Mouse (Mus musculus): ENCODE measurements around the gene 1700056E22Rik.

1700056E22Rik gene

GRCm38 (mm10) chr1:184019042-184019721, 14.9 kb downstream of the 1700056E22Rik start:
- DNase-seq, result no peak

GRCm38 (mm10) chr1:184017606-184018005, 16.5 kb downstream of the 1700056E22Rik start:
- DNase-seq, result no peak

- DNase-seq, result no peak
These were observed 17.9 kb downstream of the 1700056E22Rik start for GRCm38 (mm10) chr1:184015995-184016730.

- DNase-seq, result peak in 1 of 2 experiments; percentile 58
These were observed 20.0 kb downstream of the 1700056E22Rik start for GRCm38 (mm10) chr1:184014091-184014490.

- no peak for DNase-seq
These were observed 21.0 kb downstream of the 1700056E22Rik start, which contains the start of gene Dusp10 for GRCm38 (mm10) chr1:184013106-184013505. TSS of gene Dusp10 (plus strand) at chr1:184013302.

GRCm38 (mm10) chr1:184011311-184011710, 22.8 kb downstream of the 1700056E22Rik start:
- no peak for DNase-seq

GRCm38 (mm10) chr1:184006086-184006485, 28.0 kb downstream of the 1700056E22Rik start:
- peak in 1 of 2 experiments; percentile 50 for DNase-seq

GRCm38 (mm10) chr1:184005315-184006058, 28.6 kb downstream of the 1700056E22Rik start:
- DNase-seq, result peak; percentile 79 to 88

GRCm38 (mm10) chr1:184004311-184004710, 29.8 kb downstream of the 1700056E22Rik start:
- DNase-seq, result no peak

- no peak for DNase-seq
These were observed 31.6 kb downstream of the 1700056E22Rik start for GRCm38 (mm10) chr1:184002470-184002869.

GRCm38 (mm10) chr1:183997207-183997606, 36.9 kb downstream of the 1700056E22Rik start:
- DNase-seq, result no peak

GRCm38 (mm10) chr1:183991921-183992320, 42.2 kb downstream of the 1700056E22Rik start:
- no peak for DNase-seq

- DNase-seq, result peak; percentile 29 to 59
These were observed 46.3 kb downstream of the 1700056E22Rik start for GRCm38 (mm10) chr1:183987711-183988245.

All from thymus, postnatal 36 days (tissue).